Mouse (Mus musculus) hindbrain, postnatal 0 days (tissue): ENCODE data around the gene Ubr2. TPM values are rescaled to one million over a fixed set of nuclear protein-coding genes. Genes with fewer than 3 reads are reported as not detected.

Experiments
- ATAC-seq: fragments of 200-750 bp; cut with Nextera tagmentation; 2 replicates; pipeline ENCODE4 v1.8.0; 2017; ENCODE audit warnings: mild to moderate bottlenecking, moderate TSS enrichment, moderate library complexity
- DNase-seq: peaks from one replicate; pipeline ENCODE4 v3.0.0-alpha.2; 2015; ENCODE audit warnings: low spot score
- H3K27ac ChIP-seq: fragments of 300-500 bp; sonication (generic); 2 replicates; pipeline ENCODE4 v1.5.1; 2014; ENCODE audit warnings: mild to moderate bottlenecking
- H3K27me3 ChIP-seq: fragments of 300-500 bp; sonication (generic); 2 replicates; pipeline ENCODE4 v1.6.1; 2014; ENCODE audit warnings: low read length, mixed read lengths; ENCODE audit not compliant: insufficient read depth
- H3K36me3 ChIP-seq: fragments of 300-500 bp; sonication (generic); 2 replicates; pipeline ENCODE4 v1.6.1; 2014; ENCODE audit warnings: low read length, mixed read lengths; ENCODE audit not compliant: insufficient read depth
- H3K4me1 ChIP-seq: fragments of 300-500 bp; sonication (generic); 2 replicates; pipeline ENCODE4 v1.6.1; 2014; ENCODE audit warnings: antibody characterized with exemption, low read length, mixed read lengths; ENCODE audit not compliant: insufficient read depth
- H3K4me2 ChIP-seq: fragments of 300-500 bp; sonication (generic); 2 replicates; pipeline ENCODE4 v1.6.1; 2014; ENCODE audit warnings: low read depth, mild to moderate bottlenecking, low read length, moderate library complexity, mixed read lengths
- H3K4me3 ChIP-seq: fragments of 300-500 bp; sonication (generic); 2 replicates; pipeline ENCODE4 v1.5.1; 2014; ENCODE audit warnings: low read length
- H3K9ac ChIP-seq: fragments of 300-500 bp; sonication (generic); replicated peaks from 2 replicates; pipeline ENCODE4 v1.6.1; 2014; ENCODE audit warnings: mild to moderate bottlenecking, low read length, moderate library complexity, mixed read lengths
- H3K9me3 ChIP-seq: fragments of 300-500 bp; sonication (generic); 2 replicates; pipeline ENCODE4 v1.6.1; 2016; ENCODE audit warnings: low read length, mixed read lengths
- CTCF ChIP-seq: IDR thresholded peaks from 2 replicates; pipeline ENCODE4 v1.5.1; 2016; ENCODE audit warnings: antibody characterized with exemption, control low read depth, low read depth
- WGBS: fragments of 180-500 bp; shearing (Covaris S2); extraction: QIAGEN DNeasy Blood & Tissue Kit; methylation state at CpG from one replicate; pipeline ENCODE4 v1.1.7; 2014; 5-methylcytosine and 5-hydroxymethylcytosine counted together
- polyA plus RNA-seq: library from polyadenylated mRNA; unstranded; fragments of >200 nt; fragmentation: Nextera tagmentation; extraction: Ambion mirVana; gene quantifications from 2 replicates; pipeline ENCODE4 v1.2.1, GENCODE M21; 2015
- total RNA-seq: library from RNA; depleted of rRNA; stranded (reverse); fragments of >200 nt; gene quantifications from 2 replicates; pipeline ENCODE4 v1.2.3, GENCODE M21; 2014

The Ubr2 gene
- total and polyA plus RNA-seq, 2 experiments from 2014 or later = 8.7 to 33.0 TPM

- WGBS = 91% methylated on average over 5 of the region's 5 CpGs
- no peaks in the 10 kb centered on the region for H3K27me3 ChIP-seq
- no peak overlapping the region for H3K4me2 ChIP-seq
- H3K27ac ChIP-seq = no peak overlapping the region
- H3K4me3 ChIP-seq = no peak overlapping the region
- ATAC-seq = no peak
- H3K36me3 ChIP-seq = peaks cover 72% of the 10 kb centered on the region
- H3K9me3 ChIP-seq = no peaks in the 10 kb centered on the region
- no peak for TF ChIP-seq CTCF
- H3K4me1 ChIP-seq = no peaks in the 10 kb centered on the region
- no peak overlapping the region for H3K9ac ChIP-seq
- DNase-seq = no peak
Observed at GRCm38 (mm10) chr17:46932961-46933360, 77.4 kb downstream of the Ubr2 start.

GRCm38 (mm10) chr17:46929897-46930296 is 80.5 kb downstream of the Ubr2 start:
- H3K4me1 ChIP-seq = no peaks in the 10 kb centered on the region
- WGBS = 94% methylated on average over 7 of the region's 7 CpGs
- ATAC-seq (no peak), DNase-seq (no peak)
- H3K27me3 ChIP-seq = no peaks in the 10 kb centered on the region
- no peak overlapping the region for H3K9ac ChIP-seq
- peaks cover 49% of the 10 kb centered on the region for H3K36me3 ChIP-seq
- no peak overlapping the region for H3K4me2 ChIP-seq
- no peaks in the 10 kb centered on the region for H3K9me3 ChIP-seq
- H3K27ac ChIP-seq = no peak overlapping the region
- H3K4me3 ChIP-seq = no peak overlapping the region
- no peak for TF ChIP-seq CTCF

GRCm38 (mm10) chr17:46929277-46929676 is 81.1 kb downstream of the Ubr2 start:
- TF ChIP-seq CTCF = no peak
- 92% methylated on average over 12 of the region's 12 CpGs for WGBS
- Histone ChIP-seq H3K9me3 (no peaks in the 10 kb centered on the region), H3K36me3 (peaks cover 43% of the 10 kb centered on the region), H3K9ac (no peak overlapping the region), H3K4me1 (no peaks in the 10 kb centered on the region), H3K27me3 (no peaks in the 10 kb centered on the region), H3K4me2 (no peak overlapping the region), H3K27ac (no peak overlapping the region), H3K4me3 (no peak overlapping the region)
- DNase-seq = no peak
- ATAC-seq = no peak

- ATAC-seq = no peak
- no peak for TF ChIP-seq CTCF
Observed at GRCm38 (mm10) chr17:46927781-46928180, 82.6 kb downstream of the Ubr2 start.

GRCm38 (mm10) chr17:46926941-46927340 is 83.4 kb downstream of the Ubr2 start:
- H3K4me3 ChIP-seq = no peak overlapping the region
- no peak for DNase-seq
- no peak overlapping the region for H3K27ac ChIP-seq
- ATAC-seq = no peak
- no peaks in the 10 kb centered on the region for H3K27me3 ChIP-seq
- 74% methylated on average over 3 of the region's 3 CpGs for WGBS
- no peaks in the 10 kb centered on the region for H3K9me3 ChIP-seq
- peaks cover 21% of the 10 kb centered on the region for H3K36me3 ChIP-seq
- no peak for TF ChIP-seq CTCF
- no peak overlapping the region for H3K9ac ChIP-seq
- H3K4me1 ChIP-seq = no peaks in the 10 kb centered on the region
- H3K4me2 ChIP-seq = no peak overlapping the region

More at GRCm38 (mm10) chr17:46927781-46928180, 82.6 kb downstream of the Ubr2 start:
- Histone ChIP-seq H3K4me1 (no peaks in the 10 kb centered on the region), H3K4me2 (no peak overlapping the region), H3K4me3 (no peak overlapping the region), H3K27me3 (no peaks in the 10 kb centered on the region), H3K36me3 (peaks cover 28% of the 10 kb centered on the region), H3K27ac (no peak overlapping the region), H3K9ac (no peak overlapping the region), H3K9me3 (no peaks in the 10 kb centered on the region)
- 91% methylated on average over 5 of the region's 5 CpGs for WGBS
- DNase-seq = no peak

- DNase-seq (no peak), ATAC-seq (no peak)
- no peaks in the 10 kb centered on the region for H3K9me3 ChIP-seq
- no peak overlapping the region for H3K27ac ChIP-seq
- H3K27me3 ChIP-seq = no peaks in the 10 kb centered on the region
- peaks cover 13% of the 10 kb centered on the region for H3K36me3 ChIP-seq
- no peak overlapping the region for H3K4me2 ChIP-seq
- no peak for TF ChIP-seq CTCF
- H3K9ac ChIP-seq = no peak overlapping the region
- H3K4me3 ChIP-seq = no peak overlapping the region
- WGBS = 46% methylated on average over 6 of the region's 6 CpGs
- no peaks in the 10 kb centered on the region for H3K4me1 ChIP-seq
Observed at GRCm38 (mm10) chr17:46926192-46926591, 84.2 kb downstream of the Ubr2 start.

GRCm38 (mm10) chr17:46920855-46921254 is 89.5 kb downstream of the Ubr2 start:
- Histone ChIP-seq H3K4me2 (no peak overlapping the region), H3K27ac (no peak overlapping the region), H3K9ac (no peak overlapping the region), H3K4me1 (no peaks in the 10 kb centered on the region), H3K36me3 (no peaks in the 10 kb centered on the region), H3K4me3 (no peak overlapping the region), H3K27me3 (no peaks in the 10 kb centered on the region), H3K9me3 (no peaks in the 10 kb centered on the region)
- TF ChIP-seq CTCF = no peak
- WGBS = 68% methylated on average over 6 of the region's 6 CpGs
- no peak for DNase-seq
- no peak for ATAC-seq
